Comparison of ENCODE assay signal across 10 mouse cellular contexts in the genomic region with DNA sequence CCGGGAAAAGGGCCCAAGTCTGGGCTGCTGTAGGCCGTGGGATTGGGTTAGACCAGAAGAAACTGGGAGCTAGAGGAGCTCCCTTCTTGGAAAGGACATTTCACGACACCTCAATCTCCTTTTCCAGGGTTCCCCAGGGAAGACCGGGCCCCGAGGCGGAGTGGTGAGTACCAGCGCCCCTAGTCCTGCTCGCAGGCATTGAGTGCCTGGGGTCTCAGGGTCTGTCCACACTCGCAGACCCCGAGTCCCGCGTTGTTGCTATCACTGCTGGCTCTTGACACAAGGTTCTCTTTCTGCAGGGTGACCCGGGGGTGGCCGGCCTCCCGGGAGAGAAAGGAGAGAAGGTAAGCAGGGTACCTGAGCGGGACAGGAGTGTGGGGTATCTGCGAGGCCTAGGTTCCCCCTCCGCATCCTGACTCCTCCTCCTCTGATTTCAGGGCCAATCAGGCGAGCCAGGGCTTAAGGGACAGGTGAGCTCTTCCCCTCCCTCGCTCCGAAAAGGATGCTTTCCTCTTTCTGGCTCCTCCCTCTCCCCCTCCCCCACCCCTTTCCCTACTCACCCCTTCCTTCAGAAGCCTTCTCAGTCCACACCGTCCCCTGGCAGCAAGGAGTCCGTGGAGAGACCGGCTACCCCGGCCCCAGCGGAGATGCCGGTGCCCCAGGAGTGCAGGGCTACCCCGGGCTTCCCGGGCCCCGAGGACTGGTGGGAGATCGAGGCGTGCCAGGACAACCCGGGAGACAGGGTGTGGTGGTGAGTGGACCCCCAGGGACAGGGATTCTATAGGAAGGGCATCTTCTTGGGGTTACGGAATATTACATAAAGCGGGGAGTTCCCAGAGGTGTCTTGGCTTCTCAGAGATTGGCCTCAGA. TPM values are rescaled to one million over a fixed set of nuclear protein-coding genes. Genes with fewer than 3 reads are reported as not detected.
DNase-seq lines count a peak whose midpoint lies in the region; ATAC-seq and TF ChIP-seq lines count a peak whose summit lies in the region.
"Had no signal": no experiment of that assay in that cellular context is flagged by ENCODE, and none has a peak within 500 bp of the region (broad histone marks: within the 10 kb centered on the region; RNA-seq: fewer than 3 reads in every experiment).

No protein-coding gene starts in this region.

- no peak overlapping the region for H3K27ac ChIP-seq in kidney, embryonic 16.5 days (ENCODE audit: low read length)
- no peak overlapping the region for H3K27ac ChIP-seq in forebrain, postnatal 0 days (ENCODE audit: low read depth, low read length)
- H3K27ac ChIP-seq in neural tube, embryonic 14.5 days (ENCODE audit: low read depth, low read length): no peak overlapping the region
- H3K27ac ChIP-seq: gastrocnemius, adult 2 months had no signal

- H3K9ac ChIP-seq in kidney, embryonic 16.5 days (replicated peaks; ENCODE audit: low read length): peak overlapping the region; percentile 31; the same call in 1 of the 2 replicates
- H3K9ac ChIP-seq in forebrain, postnatal 0 days: peak overlapping the region; percentile 40; the same call in 1 of the 2 replicates
- H3K9ac ChIP-seq in neural tube, embryonic 14.5 days (replicated peaks; ENCODE audit: low read depth, low read length): peak overlapping the region; percentile 37; the same call in 1 of the 2 replicates

- no peak for DNase-seq in kidney, postnatal 14 days
- peak; percentile 73 for DNase-seq in cerebellum, adult 9-10 months
- no peak for DNase-seq in forebrain, postnatal 0 days
- DNase-seq in adrenal gland, postnatal 36 days: no peak
- DNase-seq in ovary, postnatal 14 days (ENCODE audit: low spot score): no peak
- DNase-seq in adrenal gland, adult 8-10 months: no peak
- DNase-seq: gastrocnemius, adult 2 months had no signal

- H3K9me3 ChIP-seq in kidney, embryonic 16.5 days (ENCODE audit: low read length): no peaks in the 10 kb centered on the region
- H3K9me3 ChIP-seq in forebrain, postnatal 0 days (ENCODE audit: low read length): no peaks in the 10 kb centered on the region
- no peaks in the 10 kb centered on the region for H3K9me3 ChIP-seq in neural tube, embryonic 14.5 days (ENCODE audit: control insufficient read depth, low read length)

- peaks cover 9% of the 10 kb centered on the region; the same call in 1 of the 2 replicates for H3K27me3 ChIP-seq in kidney, embryonic 16.5 days (ENCODE audit: insufficient read depth, low read length)
- H3K27me3 ChIP-seq in forebrain, postnatal 0 days (ENCODE audit: insufficient read depth, low read length): no peaks in the 10 kb centered on the region
- no peaks in the 10 kb centered on the region for H3K27me3 ChIP-seq in neural tube, embryonic 14.5 days (ENCODE audit: control insufficient read depth, insufficient read depth, low read length)
- H3K27me3 ChIP-seq: Patski had no signal

- H3K4me2 ChIP-seq in kidney, embryonic 16.5 days (replicated peaks; ENCODE audit: low read depth, low read length): peak overlapping the region; percentile 50
- peak overlapping the region; percentile 42 for H3K4me2 ChIP-seq in forebrain, postnatal 0 days (ENCODE audit: low read depth)
- H3K4me2 ChIP-seq in neural tube, embryonic 14.5 days (ENCODE audit: low read depth, low read length): peak overlapping the region; percentile 38

- peak overlapping the region; percentile 34 for H3K4me3 ChIP-seq in kidney, embryonic 16.5 days (ENCODE audit: low read length)
- H3K4me3 ChIP-seq in forebrain, postnatal 0 days (ENCODE audit: low read depth, low read length): peak overlapping the region; percentile 30
- peak overlapping the region; percentile 16; the same call in 1 of the 2 replicates for H3K4me3 ChIP-seq in neural tube, embryonic 14.5 days (ENCODE audit: low read depth, low read length)
- H3K4me3 ChIP-seq: gastrocnemius, adult 2 months had no signal

- peaks cover 4% of the 10 kb centered on the region; the same call in 1 of the 2 replicates for H3K4me1 ChIP-seq in kidney, embryonic 16.5 days (ENCODE audit: insufficient read depth, low read length)
- H3K4me1 ChIP-seq in forebrain, postnatal 0 days (ENCODE audit: insufficient read depth): no peaks in the 10 kb centered on the region
- H3K4me1 ChIP-seq in neural tube, embryonic 14.5 days (ENCODE audit: control insufficient read depth, insufficient read depth, low read length): no peaks in the 10 kb centered on the region

- no peaks in the 10 kb centered on the region for H3K36me3 ChIP-seq in kidney, embryonic 16.5 days (ENCODE audit: insufficient read depth, low read length)
- H3K36me3 ChIP-seq in forebrain, postnatal 0 days (ENCODE audit: insufficient read depth): no peaks in the 10 kb centered on the region
- H3K36me3 ChIP-seq in neural tube, embryonic 14.5 days (ENCODE audit: control insufficient read depth, insufficient read depth, low read length): no peaks in the 10 kb centered on the region

- no peak for TF ChIP-seq CTCF in forebrain, postnatal 0 days (IDR thresholded peaks at IDR 0.05; ENCODE audit: low read depth)

- ATAC-seq in kidney, embryonic 16.5 days (ENCODE audit: low FRiP score, low TSS enrichment): peak; percentile 65; the same call in 1 of the 2 replicates
- ATAC-seq in forebrain, postnatal 0 days: peak; percentile 82
- peak; percentile 70 for ATAC-seq in neural tube, embryonic 14.5 days (ENCODE audit: low read depth)
- ATAC-seq: Patski had no signal

- 6% methylated on average over 35 of the region's 35 CpGs for WGBS in kidney, embryonic 16.5 days
- WGBS in forebrain, postnatal 0 days: 13% methylated on average over 35 of the region's 35 CpGs
- 13% methylated on average over 34 of the region's 35 CpGs for WGBS in neural tube, embryonic 14.5 days

RNA-seq across cellular contexts. Expression of gene Col9a2, which starts 13.5 kb away (rescaled TPM):
- 3.3 and 4.9 TPM in 2 replicates for polyA plus RNA-seq in kidney, embryonic 16.5 days (2015; fragmentation: Nextera tagmentation; extraction: Ambion mirVana)
- total RNA-seq in forebrain, postnatal 0 days (2014; rRNA removed): 28.1 and 29.8 TPM in 2 replicates
- polyA plus RNA-seq in forebrain, postnatal 0 days (2015; fragmentation: Nextera tagmentation; extraction: Ambion mirVana): 8.2 and 9.1 TPM in 2 replicates
- polyA plus RNA-seq in neural tube, embryonic 14.5 days (2014; fragmentation: Nextera tagmentation; extraction: Ambion mirVana): 8.1 and 10.5 TPM in 2 replicates
- total RNA-seq in adrenal gland, postnatal 36 days (2021): under 1 TPM; 0.43 to 0.72 TPM
- total RNA-seq in adrenal gland, adult 8-10 months (2022): under 1 TPM; 0.40 to 0.78 (median 0.57) TPM

RNA-seq across cellular contexts. Expression of gene Smap2, which starts 35.6 kb away (rescaled TPM):
- polyA plus RNA-seq in kidney, embryonic 16.5 days (2015; fragmentation: Nextera tagmentation; extraction: Ambion mirVana): 12.9 and 15.0 TPM in 2 replicates
- total RNA-seq in forebrain, postnatal 0 days (2014; rRNA removed): 86.8 and 92.0 TPM in 2 replicates
- polyA plus RNA-seq in forebrain, postnatal 0 days (2015; fragmentation: Nextera tagmentation; extraction: Ambion mirVana): 41.3 and 49.7 TPM in 2 replicates
- 55.0 and 59.4 TPM in 2 replicates for polyA plus RNA-seq in neural tube, embryonic 14.5 days (2014; fragmentation: Nextera tagmentation; extraction: Ambion mirVana)
- 10 to 100 TPM; 30.8 to 32.1 TPM for total RNA-seq in adrenal gland, postnatal 36 days (2021)
- total RNA-seq in adrenal gland, adult 8-10 months (2022): 10 to 100 TPM; 36.5 to 42.7 (median 40.3) TPM

RNA-seq across cellular contexts. Expression of gene Zmpste24, which starts 45.4 kb away (rescaled TPM):
- polyA plus RNA-seq in kidney, embryonic 16.5 days (2015; fragmentation: Nextera tagmentation; extraction: Ambion mirVana): 40.8 and 42.4 TPM in 2 replicates
- 14.2 and 20.5 TPM in 2 replicates for total RNA-seq in forebrain, postnatal 0 days (2014; rRNA removed)
- polyA plus RNA-seq in forebrain, postnatal 0 days (2015; fragmentation: Nextera tagmentation; extraction: Ambion mirVana): 13.0 and 16.1 TPM in 2 replicates
- 23.4 and 25.4 TPM in 2 replicates for polyA plus RNA-seq in neural tube, embryonic 14.5 days (2014; fragmentation: Nextera tagmentation; extraction: Ambion mirVana)
- total RNA-seq in adrenal gland, postnatal 36 days (2021): 10 to 100 TPM; 49.0 to 52.3 TPM
- 10 to 100 TPM; 54.8 to 69.9 (median 57.0) TPM for total RNA-seq in adrenal gland, adult 8-10 months (2022)

RNA-seq across cellular contexts. Expression of gene Tmco2, which starts 56.3 kb away (rescaled TPM):
- not detected in 2 replicates for polyA plus RNA-seq in kidney, embryonic 16.5 days (2015; fragmentation: Nextera tagmentation; extraction: Ambion mirVana)
- total RNA-seq in forebrain, postnatal 0 days (2014; rRNA removed): not detected in 2 replicates
- polyA plus RNA-seq in forebrain, postnatal 0 days (2015; fragmentation: Nextera tagmentation; extraction: Ambion mirVana): not detected in 2 replicates
- not detected in 2 replicates for polyA plus RNA-seq in neural tube, embryonic 14.5 days (2014; fragmentation: Nextera tagmentation; extraction: Ambion mirVana)
- total RNA-seq in adrenal gland, postnatal 36 days (2021): not detected
- total RNA-seq in adrenal gland, adult 8-10 months (2022): not detected
- total RNA-seq: gastrocnemius, adult 2 months had no signal
- polyA plus RNA-seq: Patski had no signal

Comparison
In these comparisons a context has a peak if more than half of its experiments do, and no peak if none do; other contexts are left out.
1. RNA of gene Col9a2, which starts 13.5 kb away (total RNA-seq): 28.1 to 29.8 TPM in forebrain, postnatal 0 days; 0.43 to 0.72 TPM in adrenal gland, postnatal 36 days and 0.40 to 0.78 TPM in adrenal gland, adult 8-10 months; every median in the first group is over 10 times any median in the second.
2. Peak in every context shown above with its lines, with median percentiles within 50 percentile points of each other: ATAC-seq, H3K4me2 ChIP-seq, H3K4me3 ChIP-seq and H3K9ac ChIP-seq.